Comparison of ENCODE assay signal across 16 mouse cellular contexts in genomic region chr6:112387947-112388346, GRCm38 (mm10). TPM values are rescaled to one million over a fixed set of nuclear protein-coding genes. Genes with fewer than 3 reads are reported as not detected.
A peak's percentile ranks its signal among the peaks of the same experiment; 100 is the strongest.
DNase-seq lines count a peak whose midpoint lies in the region; ATAC-seq and TF ChIP-seq lines count a peak whose summit lies in the region.
"Had no signal": no experiment of that assay in that cellular context is flagged by ENCODE, and none has a peak within 500 bp of the region (broad histone marks: within the 10 kb centered on the region; RNA-seq: fewer than 3 reads in every experiment).

Gene Ssu2 (minus strand): TSS chr6:112388023.

- no peaks in the 10 kb centered on the region for H3K36me3 ChIP-seq in midbrain, embryonic 11.5 days (ENCODE audit: control insufficient read depth, insufficient read depth, low read length)
- H3K36me3 ChIP-seq: embryonic facial prominence, embryonic 12.5 days; liver, embryonic 13.5 days had no signal

- intact Hi-C loops in gastrocnemius, adult 2 months (cut with DNase I), result no loop called here
- intact Hi-C loops in heart, postnatal 14 days (cut with DNase I), result no loop called here

- no peak for ATAC-seq in midbrain, embryonic 11.5 days (ENCODE audit: low FRiP score)
- ATAC-seq: forebrain, embryonic 13.5 days had no signal

- H3K27me3 ChIP-seq in midbrain, embryonic 11.5 days (ENCODE audit: control insufficient read depth, insufficient read depth, low read length), result no peaks in the 10 kb centered on the region
- H3K27me3 ChIP-seq: embryonic facial prominence, embryonic 12.5 days; forebrain, embryonic 13.5 days; liver, embryonic 13.5 days had no signal

- DNase-seq in gastrocnemius, adult 2 months, result no peak
- no peak for DNase-seq in gastrocnemius, adult 18-20 months (ENCODE audit: low spot score)
- peak; percentile 22 for DNase-seq in kidney, postnatal 10 days
- DNase-seq in kidney, adult 18-20 months, result no peak
- DNase-seq in heart, postnatal 14 days, result peak; percentile 18 to 33
- DNase-seq in skeletal muscle tissue, adult 2 months (ENCODE audit: low read depth, low spot score), result peak; percentile 11
- DNase-seq in midbrain, embryonic 11.5 days (ENCODE audit: low spot score, missing footprints), result no peak
- no peak for DNase-seq in urinary bladder, postnatal 36 days (ENCODE audit: low spot score in 2 of 2)
- DNase-seq: cerebellum, adult 9-11 months; left cerebral cortex, postnatal 4 days; liver, embryonic 13.5 days; thymus, adult 18-20 months had no signal

- H3K9me3 ChIP-seq in midbrain, embryonic 11.5 days (ENCODE audit: control insufficient read depth, low read length), result no peaks in the 10 kb centered on the region
- H3K9me3 ChIP-seq: embryonic facial prominence, embryonic 12.5 days; forebrain, embryonic 13.5 days; liver, embryonic 13.5 days had no signal

- H3K27ac ChIP-seq in gastrocnemius, adult 2 months, result peak within 1 kb of the TSS; percentile 56; the same call in 1 of the 2 replicates
- H3K27ac ChIP-seq in midbrain, embryonic 11.5 days (ENCODE audit: low read depth, low read length), result no peak within 1 kb of the TSS
- H3K27ac ChIP-seq: embryonic facial prominence, embryonic 12.5 days; forebrain, embryonic 13.5 days; liver, embryonic 13.5 days had no signal

- no peak within 1 kb of the TSS for H3K4me2 ChIP-seq in midbrain, embryonic 11.5 days
- H3K4me2 ChIP-seq: embryonic facial prominence, embryonic 12.5 days; forebrain, embryonic 13.5 days; liver, embryonic 13.5 days had no signal

- H3K4me3 ChIP-seq in gastrocnemius, adult 2 months, result peak within 1 kb of the TSS; percentile 35
- no peak within 1 kb of the TSS for H3K4me3 ChIP-seq in midbrain, embryonic 11.5 days (ENCODE audit: low read depth, low read length)
- H3K4me3 ChIP-seq: embryonic facial prominence, embryonic 12.5 days; forebrain, embryonic 13.5 days; liver, embryonic 13.5 days; myocyte had no signal

- 77% methylated on average over 9 of the region's 9 CpGs for WGBS in midbrain, embryonic 11.5 days

- H3K4me1 ChIP-seq in midbrain, embryonic 11.5 days (ENCODE audit: control insufficient read depth, insufficient read depth, low read length), result no peaks in the 10 kb centered on the region
- H3K4me1 ChIP-seq: embryonic facial prominence, embryonic 12.5 days; liver, embryonic 13.5 days had no signal

- no peak for TF ChIP-seq CTCF in gastrocnemius, adult 2 months (IDR thresholded peaks at IDR 0.05)

- no peak within 1 kb of the TSS for H3K9ac ChIP-seq in midbrain, embryonic 11.5 days (ENCODE audit: low read length)
- H3K9ac ChIP-seq: embryonic facial prominence, embryonic 12.5 days; forebrain, embryonic 13.5 days; liver, embryonic 13.5 days had no signal

RNA-seq across cellular contexts. Expression of gene Ssu2, which starts in this region (rescaled TPM):
- total RNA-seq in gastrocnemius, adult 2 months (2021), result under 1 TPM; 0.64 to 0.75 TPM
- total RNA-seq in gastrocnemius, adult 18-20 months (2021), result under 1 TPM; 0.23 to 0.33 TPM
- total RNA-seq in heart, postnatal 14 days (2021), result 1 to 10 TPM; 5.1 to 8.6 TPM
- 0.16 and 0.52 TPM in 2 replicates for polyA plus RNA-seq in midbrain, embryonic 11.5 days (2014; fragmentation: Nextera tagmentation; extraction: Ambion mirVana)
- total RNA-seq: hematopoietic stem cell, adult 5-6 weeks had no signal
- polyA plus RNA-seq: forebrain, embryonic 13.5 days had no signal

Comparison
In these comparisons a context has a peak if more than half of its experiments do, and no peak if none do; other contexts are left out.
1. DNase-seq: peak in kidney, postnatal 10 days (single experiment), heart, postnatal 14 days (2 of 2) and skeletal muscle tissue, adult 2 months (single experiment); none in gastrocnemius, adult 2 months (single experiment), gastrocnemius, adult 18-20 months (single experiment), kidney, adult 18-20 months (single experiment), midbrain, embryonic 11.5 days (single experiment) and urinary bladder, postnatal 36 days (0 of 2).